Mouse (Mus musculus) adrenal gland, adult (tissue): ENCODE data around the gene Tor1a.

Experiments
- DNase-seq, 2 experiments: peaks; one replicate each; pipeline ENCODE4 v3.0.0; 2022 to 2023; ENCODE audit warnings: low spot score in 1 of 2; ENCODE audit not compliant: inconsistent age in 2 of 2

Tor1a gene

DNA sequence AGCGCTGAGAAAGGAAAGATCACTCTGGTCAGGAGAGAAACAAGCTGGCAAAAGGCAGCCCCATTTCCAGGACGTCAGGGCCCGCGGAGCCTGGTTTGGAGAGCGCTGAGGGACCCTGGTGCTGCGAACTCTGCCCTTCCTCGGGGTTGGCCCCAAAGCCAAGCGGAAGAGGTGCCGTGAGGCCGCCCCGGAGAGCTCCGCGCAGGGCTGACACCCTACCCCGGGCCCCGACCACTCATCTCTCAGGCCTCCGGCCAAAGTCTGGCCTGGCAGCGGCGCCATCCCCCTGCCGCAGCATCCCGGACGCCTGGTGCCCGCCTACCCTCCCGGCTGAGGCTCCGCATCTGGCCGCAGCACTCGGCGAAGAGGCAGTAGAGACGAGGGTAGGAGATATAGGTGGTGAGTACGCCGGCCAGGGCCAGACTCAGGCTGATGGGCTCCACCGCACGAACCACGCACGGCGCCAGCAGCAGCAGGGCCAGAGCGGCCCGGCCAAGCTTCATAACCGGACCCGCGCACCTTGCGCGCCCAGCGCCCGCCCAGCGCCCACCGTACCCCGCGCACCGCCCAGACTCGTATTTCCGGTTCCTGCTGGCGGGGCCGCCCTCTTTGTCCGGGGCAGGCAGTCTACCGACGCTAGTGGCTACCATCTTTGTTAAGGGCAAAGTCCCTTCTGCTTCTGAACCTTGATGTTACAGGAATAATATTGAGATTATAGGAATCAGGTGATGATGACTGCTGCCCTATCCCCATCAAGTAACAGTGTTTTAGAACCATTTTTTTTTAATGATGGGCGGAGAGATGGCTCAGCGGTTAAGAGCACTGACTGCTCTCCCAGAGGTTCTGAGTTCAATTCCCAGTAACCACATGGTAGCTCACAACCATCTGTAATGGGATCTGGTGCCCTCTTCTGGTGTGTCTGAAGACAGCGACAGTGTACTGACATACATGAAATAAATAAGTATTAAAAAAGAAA, at the start of gene Tor1a:
Gene Tor1a (minus strand): TSS at position 582 of the 976 bp plus-strand sequence.
- DNase-seq: peak; percentile 92 to 96

DNA sequence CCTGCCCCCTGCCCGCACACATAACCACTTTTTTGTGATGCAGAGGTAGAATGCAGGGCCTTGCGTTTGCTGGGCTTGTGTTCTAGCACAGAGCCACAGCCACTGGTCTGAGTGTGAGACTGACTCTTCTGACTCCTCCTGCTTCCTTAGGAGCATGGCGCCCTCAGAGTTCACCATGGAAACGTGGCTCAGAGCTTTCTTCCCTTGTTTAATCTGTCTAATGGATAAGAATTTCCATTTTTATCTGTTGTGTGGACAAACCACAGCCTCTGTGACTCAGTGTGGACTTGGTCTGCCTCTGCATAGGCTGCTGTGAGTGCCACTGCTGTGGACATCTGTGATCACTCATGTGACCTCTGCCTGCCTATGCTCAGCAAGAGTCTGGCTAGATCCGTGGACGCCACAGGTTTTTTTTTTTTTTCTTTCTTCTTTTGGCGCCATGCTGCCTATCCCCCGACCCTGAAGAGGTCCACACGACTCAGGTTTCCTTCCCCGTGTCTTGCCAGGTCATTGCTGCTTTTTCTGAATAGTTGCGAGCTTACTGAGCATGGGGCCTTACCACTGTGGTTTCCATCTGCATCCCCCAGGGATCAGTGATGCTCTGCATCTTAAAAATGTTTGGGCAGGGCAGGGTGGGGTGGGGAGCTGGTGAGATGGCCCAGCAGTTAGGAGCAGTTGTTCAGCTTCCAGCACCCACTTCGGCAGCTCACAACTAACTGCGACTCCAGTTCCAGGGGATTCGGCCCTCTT, 45.8 kb upstream of the Tor1a start:
- DNase-seq: no peak

DNA sequence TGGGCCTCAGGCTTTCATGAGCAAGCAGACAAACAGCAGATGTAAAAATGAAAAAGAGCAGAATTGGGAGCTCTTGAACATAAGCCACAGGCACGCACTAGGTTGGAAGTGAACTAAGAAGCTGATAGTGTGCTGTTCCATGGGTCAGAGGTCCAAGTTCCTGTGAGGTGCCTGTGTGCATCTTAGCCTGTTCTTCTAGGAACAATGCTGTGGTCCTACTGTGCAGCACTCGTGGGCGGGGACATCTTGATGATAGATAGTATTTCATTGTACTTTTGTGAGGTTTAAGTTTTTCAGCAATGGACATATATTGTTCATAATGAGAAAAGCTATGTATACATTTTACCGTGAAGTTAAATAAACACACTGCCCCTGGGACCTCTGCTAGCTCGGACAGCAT, 39.5 kb upstream of the Tor1a start:
- no peak for DNase-seq

DNA sequence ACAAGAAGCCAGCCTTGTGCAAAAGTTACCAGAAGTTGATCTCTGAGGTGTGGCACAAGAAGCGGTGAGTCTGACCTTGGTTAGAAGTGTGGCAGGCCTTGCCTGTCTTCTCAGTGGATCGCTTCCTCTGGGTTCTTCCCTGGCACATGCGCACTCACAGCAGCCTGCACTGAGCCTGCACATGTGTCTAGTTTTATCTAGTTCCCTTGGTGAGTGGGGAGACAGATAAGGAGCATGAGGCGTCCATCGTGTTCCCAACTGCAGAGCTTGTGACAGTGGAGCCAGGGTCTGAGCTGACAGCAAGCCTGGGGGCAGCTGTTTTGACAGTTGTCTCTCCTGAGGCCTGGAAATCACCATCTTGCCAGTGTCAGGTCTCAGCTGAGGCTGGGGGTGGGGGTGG, 38.7 kb upstream of the Tor1a start:
- peak in 1 of 2 experiments; percentile 75 for DNase-seq

DNA sequence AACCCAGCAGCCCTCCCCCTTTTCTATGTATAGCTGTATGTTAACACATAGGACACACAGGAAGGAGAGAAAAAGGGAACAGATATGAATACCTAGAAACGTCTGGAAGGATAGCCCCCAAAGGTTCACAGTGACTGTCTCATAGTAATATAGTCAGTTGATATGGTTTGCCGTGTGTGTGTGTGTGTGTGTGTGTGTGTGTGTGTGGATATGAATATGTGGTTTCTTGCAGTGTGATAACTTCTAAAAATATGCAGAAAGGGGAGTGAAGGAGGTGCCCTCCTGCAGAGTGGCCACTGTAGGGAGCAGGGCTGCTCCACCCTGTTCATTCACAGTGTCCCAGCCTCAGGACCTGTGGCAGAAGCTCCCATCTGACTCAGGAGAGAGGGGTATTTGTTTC, 37.7 kb upstream of the Tor1a start:
- DNase-seq: no peak

DNA sequence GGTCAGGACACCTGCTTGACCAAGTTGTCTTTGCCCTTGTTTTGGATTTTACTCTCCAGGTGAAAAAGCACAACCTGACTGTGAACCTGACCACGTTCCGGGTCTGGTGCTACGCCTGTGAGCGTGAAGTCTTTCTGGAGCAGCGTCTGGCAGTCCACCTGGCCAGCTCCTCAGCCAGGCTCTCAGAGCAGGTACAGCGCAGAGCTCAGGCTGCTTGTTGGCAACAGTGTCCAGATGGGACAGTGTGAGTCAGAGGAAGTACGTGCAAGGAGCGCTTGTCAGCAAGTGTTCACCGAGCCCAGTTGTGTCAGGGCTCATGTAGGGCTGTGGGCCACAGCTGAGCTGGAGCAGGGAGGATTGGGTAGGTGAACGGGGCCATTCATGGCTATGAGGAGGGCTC, 35.1 kb upstream of the Tor1a start:
- DNase-seq: no peak

DNA sequence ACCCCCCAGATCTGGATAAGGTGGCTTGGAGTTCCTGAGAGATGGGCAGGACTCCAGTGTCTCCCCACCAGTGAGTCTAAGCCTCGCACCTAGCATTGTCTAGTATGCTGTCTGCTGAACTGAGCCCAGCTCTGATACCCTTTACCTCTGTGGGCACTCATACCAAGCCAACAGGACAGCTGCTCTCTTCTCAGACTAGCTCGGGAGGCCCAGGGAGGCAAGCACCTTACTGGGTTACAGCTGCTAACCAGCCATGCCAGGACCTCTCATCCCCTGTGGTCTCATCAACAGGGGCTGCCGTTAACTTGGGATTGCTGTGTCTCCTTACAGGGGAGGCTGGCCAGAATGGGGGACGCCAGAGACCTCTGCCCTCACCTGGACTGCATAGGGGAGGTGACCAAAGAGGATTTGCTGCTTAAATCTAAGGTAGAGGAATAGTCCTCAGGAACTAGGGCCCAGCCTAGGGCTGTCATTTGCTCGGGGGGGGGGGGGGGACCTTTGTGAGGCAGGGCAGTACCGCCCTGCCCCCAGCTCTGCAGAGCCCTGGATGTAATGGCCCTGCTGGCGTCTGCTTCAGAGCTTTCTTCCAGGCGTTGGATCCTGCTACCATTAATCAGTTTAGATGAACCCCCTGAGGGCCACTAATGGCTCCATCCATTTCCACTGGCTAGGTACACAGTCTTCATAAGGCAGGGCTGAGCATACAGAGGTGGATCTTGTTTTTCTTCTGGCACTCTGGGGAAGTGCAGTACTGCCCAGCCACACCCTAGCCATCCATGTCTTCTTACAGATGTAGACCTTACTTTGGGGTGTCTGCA, 30.9 kb upstream of the Tor1a start:
- DNase-seq: no peak

DNA sequence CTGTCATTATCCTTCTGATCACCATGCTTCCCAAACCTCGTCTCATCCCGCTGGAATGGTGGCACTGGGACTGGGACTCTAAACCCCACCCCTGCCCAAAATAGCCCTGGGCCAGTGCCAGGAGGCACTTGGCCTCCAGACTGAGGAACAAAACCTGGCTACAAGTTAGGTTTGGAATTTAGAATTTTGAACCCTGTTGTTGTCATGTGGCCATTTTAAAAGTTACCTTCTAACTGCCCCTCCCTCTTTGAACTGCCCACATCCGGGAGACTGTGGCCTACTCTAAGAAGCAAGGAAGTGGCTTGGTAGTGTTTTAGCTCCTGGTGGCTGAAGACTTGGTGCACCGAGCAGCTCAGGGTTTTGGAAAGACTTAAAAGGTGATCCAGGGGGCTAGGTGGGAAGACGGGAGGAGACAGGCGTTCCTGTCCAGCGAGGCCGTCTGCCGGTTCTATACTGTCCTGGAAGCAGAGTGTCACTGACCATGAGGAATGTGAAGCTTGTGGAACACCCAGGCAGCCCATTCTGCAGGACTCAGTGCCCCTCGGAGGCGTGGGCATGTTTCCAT, 27.8 kb upstream of the Tor1a start:
- DNase-seq: peak; percentile 39 to 69

DNA sequence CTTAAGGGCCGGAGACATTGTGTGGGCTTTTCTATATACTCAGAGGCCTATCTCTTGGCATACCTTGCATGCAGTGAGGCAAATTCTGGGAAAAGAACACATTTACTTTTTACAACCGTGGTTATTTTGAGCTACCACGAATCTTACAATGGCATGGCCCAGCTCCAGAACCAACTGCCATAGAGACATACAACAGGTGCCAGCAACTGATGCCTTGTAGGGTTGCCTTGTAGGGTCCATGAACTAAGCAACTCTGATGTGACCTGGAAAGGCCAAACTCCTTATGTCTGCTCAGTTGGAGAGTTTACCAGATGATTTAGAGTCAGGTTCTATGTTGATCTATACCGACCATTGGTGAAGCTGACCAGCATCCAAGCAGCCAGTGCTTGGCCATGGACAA, 27.1 kb upstream of the Tor1a start:
- DNase-seq: no peak

DNA sequence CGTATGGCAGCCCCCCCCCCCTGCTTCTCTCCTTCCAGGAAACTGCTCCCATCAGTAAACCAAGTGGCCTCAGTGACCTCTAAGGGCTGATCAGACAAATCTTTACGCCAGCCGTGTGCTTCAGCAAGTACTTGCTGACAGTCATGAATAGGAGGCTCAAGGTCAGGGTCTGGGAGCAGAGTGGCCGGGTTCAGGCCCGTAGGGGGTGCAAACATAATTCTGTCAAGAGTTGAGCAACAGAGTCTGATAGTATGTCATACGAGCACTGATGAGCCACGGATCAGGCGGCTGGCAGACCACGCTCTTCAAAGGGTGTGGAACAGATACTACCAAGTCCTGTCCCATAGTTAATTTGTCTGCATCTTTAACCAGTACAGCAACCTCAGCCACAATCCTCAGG, 22.5 kb upstream of the Tor1a start:
- peak; percentile 78 to 85 for DNase-seq

DNA sequence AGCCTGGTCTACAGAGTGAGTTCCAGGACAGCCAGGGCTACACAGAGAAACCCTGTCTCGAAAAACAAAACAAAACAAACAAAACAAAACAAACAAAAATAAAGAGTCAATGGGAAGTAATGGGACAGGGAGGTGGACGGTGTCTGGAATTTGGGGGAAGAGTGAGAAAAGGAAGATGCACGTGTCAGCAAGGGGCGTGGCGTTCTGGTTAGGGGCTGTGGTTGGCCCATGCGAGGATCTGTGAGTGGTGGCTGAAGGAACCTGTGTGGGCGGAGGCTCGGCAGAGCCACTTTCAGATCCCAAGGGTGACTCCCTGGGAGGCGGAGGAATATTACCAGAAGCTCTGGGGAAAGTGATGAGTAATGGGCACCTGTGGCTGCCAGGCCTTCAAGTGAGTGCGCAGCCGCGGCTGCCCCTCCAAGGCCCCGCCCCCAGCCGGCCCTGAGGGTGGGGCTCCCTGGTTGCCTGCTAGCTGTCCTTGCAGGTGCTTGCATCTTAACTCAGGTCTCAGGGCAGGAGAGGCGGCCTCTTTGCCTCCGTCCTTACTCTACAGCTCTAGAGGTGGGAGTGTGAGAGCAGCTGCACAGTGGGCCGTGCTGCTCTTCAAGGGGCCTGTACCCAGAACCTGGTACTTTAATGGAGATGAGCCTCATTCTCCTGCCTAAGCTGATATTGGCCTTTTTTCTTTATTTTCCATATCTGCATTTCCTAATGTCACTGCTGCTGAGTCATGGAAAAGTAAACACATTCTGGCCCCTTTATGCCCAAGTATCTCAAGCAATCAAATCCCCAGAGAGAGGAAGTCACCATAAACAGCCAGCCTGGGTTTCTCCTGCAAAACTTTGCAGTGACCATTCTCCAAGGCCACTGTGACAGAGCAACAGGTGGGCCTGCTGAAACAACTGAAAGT, 17.6 kb upstream of the Tor1a start:
- DNase-seq: peak; percentile 91 to 96

DNA sequence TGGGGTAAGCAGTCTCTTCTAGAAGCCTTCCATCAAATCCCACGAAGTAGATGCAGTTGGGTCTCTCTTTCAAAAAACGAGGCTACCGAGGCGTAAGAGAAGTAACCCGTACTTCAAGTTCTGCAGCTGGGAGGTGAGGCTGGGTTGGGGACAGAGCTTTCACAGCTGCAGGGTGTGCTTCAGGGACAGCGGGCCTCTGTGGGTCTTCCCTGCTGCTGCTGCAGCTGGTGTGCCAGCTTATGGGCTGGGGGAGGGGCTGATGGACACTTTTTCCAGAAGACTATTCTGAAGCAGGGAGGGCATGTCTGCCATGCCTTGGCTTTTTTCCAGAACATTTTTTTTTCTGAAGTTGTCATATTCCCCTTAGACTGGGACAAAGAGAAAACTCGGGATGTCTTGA, 15.3 kb upstream of the Tor1a start:
- peak in 1 of 2 experiments; percentile 61 for DNase-seq

DNA sequence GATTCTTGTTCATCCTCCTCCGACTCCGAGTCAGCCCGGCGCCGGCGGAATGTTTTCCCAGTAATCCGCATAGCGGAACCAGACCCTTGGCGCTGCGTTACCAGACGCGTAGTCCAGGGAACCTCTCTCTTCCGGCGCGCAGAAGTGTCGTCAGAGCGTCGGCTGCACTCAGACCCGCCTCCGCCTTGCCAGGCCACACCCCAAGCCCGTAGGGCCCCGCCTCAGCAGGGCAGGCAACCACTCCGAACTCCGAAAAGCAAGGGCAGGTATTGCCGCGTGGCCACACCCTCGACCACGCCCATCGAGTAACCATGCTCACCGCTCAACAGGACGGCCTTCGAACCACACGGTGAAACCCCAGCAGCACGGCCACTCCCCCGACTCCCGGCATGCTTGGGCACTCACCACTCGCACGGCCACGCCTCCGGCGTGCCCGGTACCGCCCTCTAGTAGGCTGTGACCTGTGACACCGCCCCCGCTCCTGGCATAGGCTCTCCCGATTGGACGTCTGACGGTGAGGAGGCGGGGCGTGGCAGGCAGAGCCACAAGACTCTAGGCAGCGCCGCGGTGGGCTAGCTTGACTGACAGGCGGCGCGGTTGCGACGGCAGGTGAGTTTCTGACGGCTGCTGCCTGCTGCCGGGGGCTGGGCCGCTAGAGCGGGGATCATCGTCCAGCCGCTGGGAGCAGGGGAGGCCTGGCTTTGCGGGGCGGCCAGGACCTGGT, 14.2 kb upstream of the Tor1a start, which contains the start of the genes BC005624 and Usp20:
Gene BC005624 (minus strand): TSS at position 412 of the 724 bp plus-strand sequence.
Gene Usp20 (plus strand): TSS at position 490 of the 724 bp plus-strand sequence.
- DNase-seq: peak; percentile 100

DNA sequence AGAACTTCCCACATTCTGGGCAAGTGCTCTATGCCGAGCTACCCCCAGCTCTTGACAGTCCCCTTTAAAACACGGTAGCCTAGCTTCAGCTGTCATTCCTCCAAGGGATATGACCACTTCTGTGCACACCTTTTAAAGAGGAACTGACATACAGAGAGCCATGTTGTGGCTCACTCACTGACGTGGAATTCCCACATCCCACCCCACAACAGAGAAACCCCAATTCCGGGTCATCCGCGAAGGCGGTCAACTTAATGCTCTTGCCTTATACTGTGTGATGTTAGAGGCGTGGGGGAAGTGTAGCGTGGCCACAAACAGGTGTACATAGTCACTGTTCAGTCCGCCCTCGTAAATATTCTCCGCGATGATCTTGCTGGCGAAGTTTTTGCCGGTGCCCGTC, 907 bp downstream of the Tor1a start:
- no peak for DNase-seq

DNA sequence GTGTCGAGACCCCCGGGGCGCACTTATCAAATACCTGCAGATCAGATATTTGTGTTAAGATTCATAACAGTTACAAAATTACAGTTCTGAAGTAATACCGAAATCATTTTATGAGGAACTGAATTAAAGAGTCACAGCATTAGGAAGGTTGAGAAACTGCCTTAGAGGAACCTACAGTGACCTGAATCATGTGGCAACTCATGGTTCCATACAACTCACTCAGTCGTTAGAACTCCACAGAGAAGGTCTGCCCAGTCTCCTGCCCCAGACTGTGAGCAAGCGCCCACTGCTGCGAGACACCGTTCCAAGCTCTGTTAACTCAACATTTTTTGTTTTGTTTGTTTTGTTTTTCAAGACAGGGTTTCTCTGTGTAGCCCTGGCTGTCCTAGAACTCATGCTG, 2.1 kb downstream of the Tor1a start:
- no peak for DNase-seq

DNA sequence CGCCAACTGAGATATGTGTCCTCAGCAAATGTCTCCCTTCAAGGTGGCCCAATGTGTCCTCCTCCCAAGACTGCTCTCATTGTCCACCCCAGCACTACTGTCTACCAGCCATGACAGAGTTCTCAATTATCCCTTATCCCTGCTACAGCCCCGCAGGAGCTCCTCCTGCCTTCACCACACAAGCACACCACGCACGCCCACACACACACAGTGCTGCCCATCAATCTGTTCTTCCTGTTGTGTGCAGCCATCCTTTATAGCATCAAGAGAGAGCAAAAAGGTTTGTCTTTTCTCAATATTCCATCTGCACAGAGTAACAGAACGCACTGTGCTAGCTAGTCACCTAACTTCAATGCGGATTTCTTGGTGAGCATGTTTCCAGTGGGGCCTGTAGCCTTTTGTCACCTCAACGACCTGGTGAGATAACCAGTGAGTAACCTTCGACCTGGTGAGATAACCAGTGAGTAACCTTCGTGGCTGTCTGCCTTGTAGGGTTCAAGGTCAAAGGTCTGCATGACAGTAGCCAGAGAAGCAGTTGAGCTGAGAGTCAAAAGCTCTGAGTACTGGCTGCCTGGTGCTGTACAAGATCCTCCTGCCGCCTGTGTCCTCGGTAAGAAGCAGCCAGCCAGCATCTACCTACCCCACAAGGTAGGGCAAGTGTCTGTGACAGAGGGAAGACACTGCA, 5.0 kb downstream of the Tor1a start:
- peak in 1 of 2 experiments; percentile 76 for DNase-seq

DNA sequence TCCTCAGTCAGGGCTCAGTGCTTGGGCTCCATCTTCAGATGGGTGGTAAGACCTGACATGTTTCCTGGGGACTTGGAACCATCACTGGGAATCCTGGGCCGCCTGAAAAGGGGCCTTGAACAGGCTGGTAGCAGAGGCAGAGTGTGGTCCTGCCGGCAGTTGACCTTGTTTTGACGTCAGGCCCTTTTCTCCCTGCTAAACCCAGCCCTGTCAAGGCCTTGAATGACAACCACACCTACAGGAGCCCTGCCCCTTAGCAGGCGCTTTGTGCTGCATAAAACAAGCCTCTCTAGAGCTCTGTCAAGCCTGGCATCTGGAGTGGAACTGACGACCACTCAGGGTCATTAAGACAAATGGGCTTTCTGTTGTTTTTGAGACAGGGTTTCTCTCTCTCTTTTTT, 7.9 kb downstream of the Tor1a start:
- peak; percentile 59 to 76 for DNase-seq

DNA sequence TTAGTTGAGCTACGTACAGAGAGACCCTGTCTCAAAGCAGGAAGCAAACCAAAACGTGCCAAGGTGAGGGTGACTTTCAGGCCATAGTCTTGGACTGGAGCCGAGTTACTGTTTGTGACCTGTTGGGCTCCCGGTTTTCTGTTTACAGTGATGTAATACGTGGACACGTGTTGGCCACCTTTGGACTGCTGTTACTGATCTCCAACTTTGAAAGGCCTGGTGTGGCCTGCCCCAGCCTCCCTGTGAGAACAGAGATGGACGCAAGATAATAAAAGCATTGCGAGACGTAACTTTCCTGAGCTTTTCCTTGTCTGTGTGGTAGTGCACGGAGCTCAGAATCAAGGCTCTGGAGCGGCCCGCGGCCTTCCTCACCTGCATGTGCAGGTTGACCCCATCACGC, 9.0 kb downstream of the Tor1a start:
- DNase-seq: peak in 1 of 2 experiments; percentile 28
